Mouse (Mus musculus) stomach, postnatal 0 days (tissue): ENCODE measurements around the gene Slc44a2. TPM values are rescaled to one million over a fixed set of nuclear protein-coding genes. Genes with fewer than 3 reads are reported as not detected.
A peak's percentile ranks its signal among the peaks of the same experiment; 100 is the strongest.

Experiments used
- ATAC-seq: fragments of 200-750 bp; cut with Nextera tagmentation; 2 replicates; pipeline ENCODE4 v1.8.0; 2017; ENCODE audit not compliant: low FRiP score, low TSS enrichment
- DNase-seq: peaks from one replicate; pipeline ENCODE4 v3.0.0-alpha.2; 2016; ENCODE audit warnings: low spot score
- H3K27ac ChIP-seq: fragments of 300-500 bp; sonication (generic); replicated peaks from 2 replicates; pipeline ENCODE4 v1.5.1; 2014; ENCODE audit warnings: mild to moderate bottlenecking, control low read depth
- H3K27me3 ChIP-seq: fragments of 300-500 bp; sonication (generic); 2 replicates; pipeline ENCODE4 v1.6.1; 2014; ENCODE audit warnings: low read length; ENCODE audit not compliant: control insufficient read depth, insufficient read depth
- H3K36me3 ChIP-seq: fragments of 300-500 bp; sonication (generic); 2 replicates; pipeline ENCODE4 v1.6.1; 2014; ENCODE audit warnings: low read length, mixed read lengths; ENCODE audit not compliant: control insufficient read depth, insufficient read depth
- H3K4me1 ChIP-seq: fragments of 300-500 bp; sonication (generic); replicated peaks from 2 replicates; pipeline ENCODE4 v1.6.1; 2014; ENCODE audit warnings: antibody characterized with exemption; ENCODE audit not compliant: control insufficient read depth, insufficient read depth
- H3K4me2 ChIP-seq: fragments of 300-500 bp; sonication (generic); replicated peaks from 2 replicates; pipeline ENCODE4 v1.6.1; 2014; ENCODE audit warnings: low read depth, mild to moderate bottlenecking, control low read depth, moderate library complexity
- H3K4me3 ChIP-seq: fragments of 300-500 bp; sonication (generic); 2 replicates; pipeline ENCODE4 v1.5.1; 2014; ENCODE audit warnings: low read depth, low read length, control low read depth
- H3K9ac ChIP-seq: fragments of 300-500 bp; sonication (generic); 2 replicates; pipeline ENCODE4 v1.6.1; 2014; ENCODE audit warnings: mild to moderate bottlenecking, low read length, control low read depth, mixed read lengths
- H3K9me3 ChIP-seq: fragments of 300-500 bp; sonication (generic); 2 replicates; pipeline ENCODE4 v1.6.1; 2016; ENCODE audit warnings: low read length; ENCODE audit not compliant: control insufficient read depth
- CTCF ChIP-seq: IDR thresholded peaks from 2 replicates; pipeline ENCODE4 v1.5.1; 2016; ENCODE audit warnings: antibody characterized with exemption, low read depth, mild to moderate bottlenecking, moderate library complexity
- EP300 ChIP-seq: optimal IDR thresholded peaks from 2 replicates; pipeline ENCODE3; 2016; ENCODE audit warnings: antibody characterized with exemption
- WGBS: fragments of 180-500 bp; shearing (Covaris S2); extraction: QIAGEN DNeasy Blood & Tissue Kit; methylation state at CpG from one replicate; pipeline ENCODE4 v1.1.7; 2014; 5-methylcytosine and 5-hydroxymethylcytosine counted together
- polyA plus RNA-seq: library from polyadenylated mRNA; unstranded; fragments of >200 nt; fragmentation: Nextera tagmentation; extraction: Ambion mirVana; gene quantifications from 2 replicates; pipeline ENCODE4 v1.2.1, GENCODE M21; 2015

Slc44a2 gene
- polyA plus RNA-seq, 1 experiment from 2014 or later = 55.2 TPM

DNA sequence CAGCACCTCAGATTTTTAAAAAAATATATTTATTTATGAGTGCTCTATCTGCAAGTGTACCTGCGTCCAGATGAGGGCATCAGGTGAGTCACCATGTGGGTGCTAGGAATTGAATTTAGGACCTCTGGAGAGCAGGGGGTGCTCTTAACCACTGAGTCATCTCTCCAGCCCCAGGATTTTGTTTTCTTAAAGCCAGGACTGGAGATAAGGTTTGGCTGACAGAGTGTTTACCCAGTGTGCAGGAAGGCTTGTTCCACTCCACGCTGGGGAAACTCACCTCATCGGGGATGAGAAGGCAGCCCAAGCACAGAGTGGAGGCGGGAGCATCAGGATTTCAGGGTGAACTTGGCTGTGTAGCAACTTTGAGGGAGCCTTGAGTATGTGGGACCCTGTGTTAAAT, 19.9 kb downstream of the Slc44a2 start:
- Histone ChIP-seq H3K4me1 (no peaks in the 10 kb centered on the region), H3K27me3 (no peaks in the 10 kb centered on the region), H3K9ac (no peak overlapping the region), H3K36me3 (peaks cover 15% of the 10 kb centered on the region), H3K4me2 (no peak overlapping the region), H3K4me3 (no peak overlapping the region), H3K27ac (no peak overlapping the region; the same call in 1 of the 2 replicates), H3K9me3 (no peaks in the 10 kb centered on the region)
- TF ChIP-seq CTCF = peak; percentile 9; the same call in 1 of the 2 replicates
- no peak for TF ChIP-seq EP300
- DNase-seq = peak; percentile 56
- ATAC-seq = peak; percentile 62
- WGBS = 57% methylated on average over 4 of the region's 4 CpGs

DNA sequence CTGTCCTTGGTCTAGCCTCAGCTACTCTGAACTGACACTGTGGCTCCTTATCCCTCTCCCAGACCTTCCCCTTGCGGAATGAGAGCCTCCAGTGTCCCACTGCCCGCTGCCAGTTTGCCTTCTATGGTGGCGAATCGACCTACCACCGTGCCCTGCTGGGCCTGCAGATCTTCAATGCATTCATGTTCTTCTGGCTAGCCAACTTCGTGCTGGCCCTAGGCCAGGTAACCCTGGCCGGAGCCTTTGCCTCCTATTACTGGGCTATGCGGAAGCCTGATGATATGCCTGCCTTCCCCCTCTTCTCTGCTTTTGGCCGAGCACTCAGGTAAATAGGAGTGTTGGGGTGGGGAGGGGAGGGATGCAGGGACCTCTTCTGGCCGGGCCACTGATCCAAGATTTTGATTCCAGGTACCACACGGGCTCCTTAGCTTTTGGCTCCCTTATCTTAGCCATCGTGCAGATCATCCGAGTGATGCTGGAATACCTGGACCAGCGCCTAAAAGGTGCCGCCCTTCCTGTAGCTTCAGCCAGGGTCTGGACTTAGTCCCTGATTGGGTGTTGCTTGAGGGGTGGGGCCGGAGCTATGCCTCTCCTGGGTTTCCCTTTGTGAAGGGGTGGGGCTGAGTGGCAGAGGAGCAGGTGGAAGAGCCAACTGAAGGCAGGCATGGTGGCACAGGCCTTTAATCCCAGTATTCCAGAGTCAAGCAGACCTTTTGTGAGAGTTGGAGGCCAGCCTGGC, 26.3 kb downstream of the Slc44a2 start:
- WGBS = 70% methylated on average over 16 of the region's 16 CpGs
- peak; percentile 57 for DNase-seq
- Histone ChIP-seq H3K36me3 (peaks cover 35% of the 10 kb centered on the region), H3K4me2 (no peak overlapping the region), H3K4me3 (no peak overlapping the region), H3K27me3 (no peaks in the 10 kb centered on the region), H3K9me3 (no peaks in the 10 kb centered on the region), H3K4me1 (no peaks in the 10 kb centered on the region), H3K9ac (no peak overlapping the region), H3K27ac (0 out of 2 replicates have a peak overlapping the region, but pooled peaks have one; percentile 18)
- TF ChIP-seq EP300 = no peak
- no peak for TF ChIP-seq CTCF
- ATAC-seq = peak; percentile 66

DNA sequence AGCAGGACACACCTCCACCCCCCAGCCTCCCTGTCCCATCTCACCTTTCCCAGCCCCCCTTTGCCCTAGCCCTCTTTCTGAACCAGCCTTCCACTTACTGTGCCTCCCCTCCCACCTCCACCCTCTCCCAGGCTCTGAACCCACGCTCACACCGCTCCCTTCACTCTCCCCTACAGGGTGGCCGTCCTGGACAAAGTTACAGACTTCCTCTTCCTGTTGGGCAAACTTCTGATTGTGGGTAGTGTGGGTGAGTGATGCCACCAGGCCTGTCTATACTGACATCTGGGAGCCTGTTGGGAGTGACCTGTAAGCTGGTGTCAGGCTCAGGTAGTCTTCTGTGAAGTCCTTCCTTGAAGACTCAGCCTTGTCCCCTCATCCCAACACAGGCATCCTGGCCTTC, 27.7 kb downstream of the Slc44a2 start:
- Histone ChIP-seq H3K9me3 (no peaks in the 10 kb centered on the region), H3K27me3 (no peaks in the 10 kb centered on the region), H3K9ac (no peak overlapping the region), H3K36me3 (peaks cover 28% of the 10 kb centered on the region), H3K4me3 (no peak overlapping the region), H3K4me1 (no peaks in the 10 kb centered on the region), H3K4me2 (no peak overlapping the region), H3K27ac (no peak overlapping the region)
- no peak for DNase-seq
- no peak for ATAC-seq
- 73% methylated on average over 3 of the region's 3 CpGs for WGBS
- TF ChIP-seq EP300 (no peak), CTCF (no peak)

DNA sequence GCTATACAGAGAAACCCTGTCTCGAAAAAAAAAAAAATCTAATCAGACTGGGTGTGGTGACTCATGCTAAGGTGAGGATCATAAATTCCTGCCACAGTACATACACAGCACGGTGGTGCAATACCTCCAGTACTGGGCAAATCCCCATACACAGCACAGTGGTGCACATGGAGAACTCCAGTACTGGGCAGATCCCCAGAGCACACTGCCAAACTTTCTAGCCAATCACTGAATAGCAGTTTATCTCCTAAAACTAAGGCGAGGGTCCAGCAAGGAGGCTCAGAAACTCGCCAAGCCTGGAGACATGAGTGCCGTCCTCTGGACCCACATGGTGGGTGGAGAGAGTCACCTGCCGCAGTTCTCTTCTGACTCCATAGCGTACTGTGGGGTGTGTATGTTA, 30.7 kb downstream of the Slc44a2 start:
- 72% methylated on average over 7 of the region's 7 CpGs for whole genome bisulfite sequencing
- Histone ChIP-seq H3K36me3 (peaks cover 32% of the 10 kb centered on the region), H3K4me3 (no peak overlapping the region), H3K4me2 (no peak overlapping the region), H3K27me3 (no peaks in the 10 kb centered on the region), H3K27ac (0 out of 2 replicates have a peak overlapping the region, but pooled peaks have one; percentile 40), H3K9ac (no peak overlapping the region), H3K9me3 (no peaks in the 10 kb centered on the region), H3K4me1 (no peaks in the 10 kb centered on the region)
- TF ChIP-seq EP300 (no peak), CTCF (no peak)
- ATAC-seq (peak; percentile 94), DNase-seq (peak; percentile 48)

DNA sequence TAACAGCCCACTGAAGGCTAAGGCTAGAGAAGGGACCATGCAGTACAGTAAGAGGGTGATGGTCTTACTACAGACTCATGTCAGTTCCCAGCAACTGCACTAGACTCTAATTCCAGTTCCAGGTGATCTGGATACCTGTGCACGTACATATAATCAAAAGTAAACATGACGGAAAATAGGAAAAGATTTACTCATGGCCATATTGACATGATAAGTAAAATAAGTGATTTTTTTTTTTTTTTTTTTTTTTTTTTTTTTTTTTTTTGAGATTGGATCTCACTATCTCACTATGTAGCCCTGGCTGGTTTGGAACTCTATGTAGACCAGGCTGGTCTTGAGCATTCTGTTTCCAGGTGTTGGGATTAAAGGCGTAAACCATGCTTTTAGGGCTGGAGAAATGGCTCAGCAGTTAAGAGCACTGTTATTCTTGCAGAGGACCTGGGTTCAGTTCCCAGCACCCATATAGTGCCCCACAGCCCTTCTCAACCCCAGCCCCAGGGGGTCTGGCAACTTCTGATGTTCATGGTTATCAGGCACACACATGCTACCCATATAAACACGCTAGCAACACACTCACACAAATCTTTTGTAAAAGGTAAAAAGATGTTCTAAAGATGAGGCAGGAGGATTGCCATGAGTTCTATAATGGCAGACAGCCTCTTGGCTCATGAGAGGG, 31.3 kb downstream of the Slc44a2 start:
- no peaks in the 10 kb centered on the region for H3K27me3 ChIP-seq
- no peak overlapping the region for H3K4me2 ChIP-seq
- ATAC-seq = no peak
- 0 out of 2 replicates have a peak overlapping the region, but pooled peaks have one; percentile 40 for H3K27ac ChIP-seq
- H3K4me3 ChIP-seq = no peak overlapping the region
- no peak for TF ChIP-seq EP300
- TF ChIP-seq CTCF = no peak
- no peak for DNase-seq
- H3K4me1 ChIP-seq = no peaks in the 10 kb centered on the region
- peaks cover 28% of the 10 kb centered on the region for H3K36me3 ChIP-seq
- H3K9me3 ChIP-seq = no peaks in the 10 kb centered on the region
- no peak overlapping the region for H3K9ac ChIP-seq
- 86% methylated on average over 4 of the region's 4 CpGs for WGBS
